21 mouse cellular contexts compared by ENCODE assay signal in genomic region chr4:133504755-133505485, GRCm38 (mm10). TPM values are rescaled to one million over a fixed set of nuclear protein-coding genes. Genes with fewer than 3 reads are reported as not detected.
"Had no signal": no experiment of that assay in that cellular context is flagged by ENCODE, and none has a peak within 500 bp of the region (broad histone marks: within the 10 kb centered on the region; RNA-seq: fewer than 3 reads in every experiment).

No protein-coding gene starts in this region.

- DNase-seq: liver, postnatal 0 days; lung, adult 2 months; lung, postnatal 4 days; right cerebral cortex, postnatal 14 days; thymus, adult 2 months; thymus, postnatal 25 days; thymus, postnatal 4 days had no signal

- H3K27ac ChIP-seq: lung, embryonic 15.5 days; midbrain, embryonic 13.5 days; midbrain, embryonic 15.5 days; neural tube, embryonic 12.5 days; stomach, embryonic 15.5 days; stomach, postnatal 0 days had no signal

- H3K4me1 ChIP-seq: lung, embryonic 15.5 days; midbrain, embryonic 13.5 days; midbrain, embryonic 15.5 days; neural tube, embryonic 12.5 days; stomach, embryonic 15.5 days had no signal

- H3K4me3 ChIP-seq: lung, embryonic 15.5 days; midbrain, embryonic 13.5 days; midbrain, embryonic 15.5 days; neural tube, embryonic 12.5 days; stomach, embryonic 15.5 days had no signal

- ATAC-seq: liver, postnatal 0 days; lung, postnatal 0 days; midbrain, embryonic 13.5 days; midbrain, embryonic 15.5 days had no signal

RNA-seq across cellular contexts. Expression of gene Trnp1, which starts 6.6 kb away (rescaled TPM):
- total RNA-seq: megakaryocyte, adult 5-6 weeks; monocyte, adult 5-6 weeks; neutrophil, adult 5-6 weeks had no signal
- polyA plus RNA-seq: liver, postnatal 0 days had no signal

RNA-seq across cellular contexts. Expression of gene Kdf1, which starts 13.8 kb away (rescaled TPM):
- total RNA-seq: megakaryocyte, adult 5-6 weeks; monocyte, adult 5-6 weeks; neutrophil, adult 5-6 weeks had no signal

RNA-seq across cellular contexts. Expression of gene Tent5b, which starts 25.0 kb away (rescaled TPM):
- total RNA-seq: megakaryocyte, adult 5-6 weeks; monocyte, adult 5-6 weeks had no signal
- polyA plus RNA-seq: neural tube, embryonic 14.5 days had no signal

RNA-seq across cellular contexts. Expression of gene Nr0b2, which starts 48.3 kb away (rescaled TPM):
- total RNA-seq: midbrain, postnatal 0 days; monocyte, adult 5-6 weeks; neutrophil, adult 5-6 weeks had no signal
- polyA plus RNA-seq: midbrain, embryonic 11.5 days; midbrain, embryonic 13.5 days; midbrain, embryonic 15.5 days; midbrain, postnatal 0 days; neural tube, embryonic 12.5 days; neural tube, embryonic 14.5 days; urinary bladder, adult 2 months had no signal
